Mouse (Mus musculus): ENCODE data around the gene Mbip. TPM values are rescaled to one million over a fixed set of nuclear protein-coding genes. Genes with fewer than 3 reads are reported as not detected.

Mbip gene
- polyA plus RNA-seq (2015; fragmentation: Nextera tagmentation; extraction: Ambion mirVana): 46.3 and 58.9 TPM in 2 replicates

DNA sequence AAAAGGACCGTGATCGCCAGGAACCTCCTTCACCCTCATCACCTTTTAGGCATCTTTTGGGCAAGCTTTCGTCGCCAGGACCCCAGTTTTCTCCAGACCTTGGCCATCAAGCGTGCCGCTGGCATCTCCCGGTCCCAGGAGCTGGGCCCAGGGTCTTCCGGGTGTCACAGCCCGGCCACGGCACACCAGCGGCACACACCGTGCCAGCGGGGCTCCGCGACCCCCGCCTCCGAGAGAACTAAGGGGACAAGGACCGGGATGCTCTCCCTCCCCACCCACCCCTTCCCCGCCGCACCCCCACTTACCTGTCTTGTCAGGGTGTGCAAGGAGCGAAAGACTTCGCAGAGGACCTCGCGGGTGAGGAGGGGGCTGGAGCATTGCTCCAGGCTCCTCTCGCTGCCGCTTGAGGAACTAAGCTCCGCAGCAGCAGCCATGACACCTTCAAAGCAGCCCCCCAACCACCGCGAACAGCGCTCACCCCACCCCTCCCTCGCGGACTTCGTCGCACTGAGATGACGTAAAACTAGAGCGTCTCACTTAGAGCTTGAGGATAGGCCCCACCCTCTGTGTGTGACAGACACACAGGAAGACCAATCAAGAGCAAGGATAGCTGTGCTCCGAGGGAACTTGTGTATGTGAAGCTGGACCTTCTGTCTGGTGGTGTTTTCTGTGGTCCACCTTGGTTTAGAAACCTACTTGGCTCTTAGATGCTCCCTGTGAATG, at the start of gene Mbip:
Mbip (minus strand) TSS at position 528 of the 723 bp plus-strand sequence.
- Histone ChIP-seq H3K36me3 (no peaks in the 10 kb centered on the region), H3K4me2 (peak within 1 kb of the TSS; percentile 64), H3K9me3 (no peaks in the 10 kb centered on the region), H3K4me1 (peaks cover 3% of the 10 kb centered on the region; the same call in 1 of the 2 replicates), H3K9ac (peak within 1 kb of the TSS; percentile 93), H3K27me3 (no peaks in the 10 kb centered on the region), H3K27ac (peak within 1 kb of the TSS; percentile 63), H3K4me3 (peak within 1 kb of the TSS; percentile 87)
- ATAC-seq (ENCODE audit: insufficient number of reproducible peaks, insufficient read depth, low FRiP score, low TSS enrichment, low read depth): peak; percentile 97
- WGBS: under 1% methylated on average over 37 of the region's 37 CpGs

DNA sequence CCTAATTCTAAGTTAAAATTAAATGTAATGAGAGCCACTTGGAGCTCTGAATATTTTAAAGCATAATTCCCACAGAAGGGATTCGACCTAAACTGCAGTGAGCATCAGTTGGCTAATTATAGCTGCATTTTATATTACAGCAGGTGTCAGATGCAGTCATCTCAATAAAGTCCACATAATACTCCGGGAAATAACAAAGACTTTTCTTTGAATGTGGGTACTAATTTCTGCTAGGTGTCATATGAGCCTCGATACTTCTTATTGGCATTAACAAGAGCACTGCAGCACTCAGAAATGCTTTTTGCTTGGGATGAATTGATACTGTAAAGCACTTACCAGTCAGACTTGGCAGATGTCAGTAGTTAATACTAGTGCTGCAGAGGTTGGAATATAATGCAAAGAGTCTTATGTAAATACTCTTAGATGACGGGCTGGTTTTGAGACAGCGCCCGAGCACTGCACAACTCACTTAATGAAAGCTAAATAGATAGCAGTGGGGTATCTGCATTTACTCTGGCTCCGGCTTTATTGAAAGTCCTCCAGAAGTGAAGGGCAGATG, 42.0 kb upstream of the Mbip start:
- no peak for ATAC-seq (ENCODE audit: insufficient number of reproducible peaks, insufficient read depth, low FRiP score, low TSS enrichment, low read depth)
- Histone ChIP-seq H3K27ac (no peak overlapping the region), H3K27me3 (no peaks in the 10 kb centered on the region), H3K4me1 (no peaks in the 10 kb centered on the region), H3K4me3 (no peak overlapping the region), H3K9ac (no peak overlapping the region), H3K36me3 (no peaks in the 10 kb centered on the region), H3K9me3 (no peaks in the 10 kb centered on the region), H3K4me2 (no peak overlapping the region)
- 80% methylated on average over 7 of the region's 7 CpGs for WGBS

DNA sequence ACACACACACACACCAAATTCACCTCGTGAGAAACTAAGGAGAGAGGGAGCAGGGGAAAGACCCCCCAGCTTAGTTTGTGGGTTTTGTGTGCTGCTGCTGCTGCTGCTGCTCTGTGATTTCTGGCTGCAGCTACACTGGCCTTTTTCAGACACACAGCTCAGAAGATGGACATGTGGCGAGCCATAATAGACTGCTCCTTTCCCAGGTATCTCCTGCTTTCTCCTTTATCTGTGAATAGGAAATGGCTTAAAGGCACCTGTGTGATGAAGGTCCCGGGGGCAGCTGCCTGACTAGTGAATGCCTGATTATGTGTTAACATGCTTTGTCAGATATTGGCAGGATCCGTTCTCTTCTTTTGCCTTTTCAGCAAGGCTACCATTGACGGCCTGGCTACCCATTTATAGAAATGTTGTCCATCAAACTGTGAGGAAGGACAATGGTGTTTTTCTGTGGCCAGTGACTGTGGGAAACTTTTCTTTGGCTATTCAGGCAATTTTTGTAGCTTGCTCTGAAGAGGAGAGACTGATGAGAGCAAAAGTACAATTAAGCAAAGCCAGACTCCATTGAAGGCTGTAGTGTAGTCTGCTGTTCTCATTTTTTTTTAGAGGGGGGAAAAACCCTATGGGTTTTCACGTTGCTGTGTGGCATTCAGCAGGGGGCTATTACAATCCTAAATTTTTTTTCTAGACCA, 41.4 kb upstream of the Mbip start:
- no peaks in the 10 kb centered on the region for H3K36me3 ChIP-seq
- no peak for ATAC-seq (ENCODE audit: insufficient number of reproducible peaks, insufficient read depth, low FRiP score, low TSS enrichment, low read depth)
- H3K4me3 ChIP-seq: no peak overlapping the region
- no peak overlapping the region for H3K27ac ChIP-seq
- no peaks in the 10 kb centered on the region for H3K4me1 ChIP-seq
- 59% methylated on average over 6 of the region's 6 CpGs for WGBS
- H3K9ac ChIP-seq: no peak overlapping the region
- H3K4me2 ChIP-seq: no peak overlapping the region
- no peaks in the 10 kb centered on the region for H3K27me3 ChIP-seq
- no peaks in the 10 kb centered on the region for H3K9me3 ChIP-seq

DNA sequence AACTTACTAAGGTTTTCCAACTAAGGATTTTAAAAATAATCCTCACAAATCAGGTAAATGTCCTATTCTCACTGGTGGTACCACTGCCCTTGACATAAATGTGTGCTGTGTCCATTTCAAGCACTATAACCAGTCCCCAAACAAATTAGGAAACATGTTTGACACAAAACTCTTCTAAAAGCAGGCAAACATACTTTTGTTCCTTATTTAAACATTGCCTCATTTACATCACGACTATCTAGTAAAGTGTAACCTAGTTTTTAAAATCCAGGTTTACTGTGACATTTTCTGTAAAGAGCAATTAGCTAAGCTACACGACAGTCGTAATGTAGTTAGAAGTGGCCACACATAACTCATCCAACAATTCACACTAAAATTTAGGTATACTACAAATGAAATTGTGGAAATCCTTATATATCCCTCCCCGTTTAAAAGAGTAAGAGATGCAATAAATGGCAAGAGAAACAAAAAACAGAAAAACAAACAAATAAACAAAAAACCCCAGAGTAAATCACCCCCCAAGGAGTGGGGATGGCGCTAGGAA, 851 bp downstream of the Mbip start:
- no peaks in the 10 kb centered on the region for H3K9me3 ChIP-seq
- H3K27ac ChIP-seq: peak overlapping the region; percentile 63; the same call in 1 of the 2 replicates
- H3K4me2 ChIP-seq: peak overlapping the region; percentile 64
- 0 out of 2 replicates have a peak, but pooled peaks cover 3% of the 10 kb centered on the region for H3K36me3 ChIP-seq
- no peaks in the 10 kb centered on the region for H3K27me3 ChIP-seq
- WGBS: 4% methylated on average over 5 of the region's 5 CpGs
- no peak for ATAC-seq (ENCODE audit: insufficient number of reproducible peaks, insufficient read depth, low FRiP score, low TSS enrichment, low read depth)
- H3K9ac ChIP-seq: peak overlapping the region; percentile 93
- H3K4me3 ChIP-seq: peak overlapping the region; percentile 87
- peaks cover 3% of the 10 kb centered on the region; the same call in 1 of the 2 replicates for H3K4me1 ChIP-seq

DNA sequence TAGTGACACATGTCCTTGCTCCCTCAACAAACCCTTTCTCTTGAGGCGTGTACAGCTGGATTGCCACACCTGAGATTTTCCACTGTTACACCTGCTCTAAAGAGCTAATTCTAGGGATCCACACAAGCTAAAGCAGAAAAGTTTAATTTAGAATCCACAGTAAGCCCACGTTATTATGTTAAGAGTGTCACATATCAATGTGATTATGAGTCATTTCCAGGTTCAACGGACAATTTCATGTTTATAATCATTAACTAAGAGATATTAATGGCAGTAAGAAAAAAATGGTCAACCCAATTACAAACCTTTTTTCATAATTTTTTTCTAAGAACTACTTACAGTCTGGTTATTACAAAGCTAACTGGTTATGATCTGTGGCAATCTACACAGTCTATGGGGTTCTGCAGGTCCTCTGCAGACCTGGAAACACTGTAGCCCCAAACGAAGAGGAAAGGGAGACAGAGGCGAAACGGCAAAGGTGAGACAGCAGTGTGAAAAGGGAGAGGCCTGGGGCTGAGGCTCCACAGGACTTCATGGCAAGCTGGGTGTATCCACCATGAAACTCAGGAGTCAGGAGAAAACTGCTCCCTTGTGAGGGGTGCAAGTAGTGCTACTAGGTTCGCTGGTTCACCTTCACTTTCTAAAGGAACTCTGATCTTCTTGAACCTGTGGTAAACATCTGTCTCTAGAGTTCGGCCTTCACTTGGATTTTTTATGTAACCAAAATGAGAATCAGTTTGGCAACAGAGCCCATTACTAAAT, 6.2 kb downstream of the Mbip start:
- ATAC-seq (ENCODE audit: insufficient number of reproducible peaks, insufficient read depth, low FRiP score, low TSS enrichment, low read depth): no peak
- Histone ChIP-seq H3K9me3 (no peaks in the 10 kb centered on the region), H3K4me3 (no peak overlapping the region), H3K27ac (no peak overlapping the region), H3K36me3 (peaks cover 30% of the 10 kb centered on the region), H3K4me2 (no peak overlapping the region), H3K9ac (no peak overlapping the region), H3K4me1 (no peaks in the 10 kb centered on the region), H3K27me3 (no peaks in the 10 kb centered on the region)
- WGBS: 91% methylated on average over 8 of the region's 8 CpGs

DNA sequence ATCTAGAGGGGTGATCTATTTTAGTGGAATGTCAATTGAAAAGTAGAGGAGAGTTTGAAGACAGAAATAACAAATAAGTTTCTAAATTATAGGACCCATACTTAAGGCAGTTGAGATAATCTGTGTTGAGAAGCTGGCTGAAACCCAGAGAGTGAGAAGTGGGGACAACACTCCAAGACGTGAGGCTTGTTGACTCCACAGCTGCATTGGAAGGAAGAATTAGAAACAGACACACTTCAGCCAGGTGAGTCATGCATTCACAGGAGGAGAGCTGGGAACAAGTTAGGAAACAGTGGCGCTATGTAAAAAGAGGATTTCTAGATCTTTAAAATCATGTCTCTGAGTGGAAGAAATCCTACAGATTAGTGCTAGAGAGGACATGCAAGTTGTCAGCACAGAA, 12.2 kb downstream of the Mbip start:
- Histone ChIP-seq H3K4me2 (no peak overlapping the region), H3K4me3 (no peak overlapping the region), H3K4me1 (no peaks in the 10 kb centered on the region), H3K27me3 (no peaks in the 10 kb centered on the region), H3K9ac (no peak overlapping the region), H3K9me3 (no peaks in the 10 kb centered on the region), H3K27ac (no peak overlapping the region), H3K36me3 (peaks cover 58% of the 10 kb centered on the region)
- WGBS: 79% methylated on average over 2 of the region's 2 CpGs
- ATAC-seq (ENCODE audit: insufficient number of reproducible peaks, insufficient read depth, low FRiP score, low TSS enrichment, low read depth): no peak

DNA sequence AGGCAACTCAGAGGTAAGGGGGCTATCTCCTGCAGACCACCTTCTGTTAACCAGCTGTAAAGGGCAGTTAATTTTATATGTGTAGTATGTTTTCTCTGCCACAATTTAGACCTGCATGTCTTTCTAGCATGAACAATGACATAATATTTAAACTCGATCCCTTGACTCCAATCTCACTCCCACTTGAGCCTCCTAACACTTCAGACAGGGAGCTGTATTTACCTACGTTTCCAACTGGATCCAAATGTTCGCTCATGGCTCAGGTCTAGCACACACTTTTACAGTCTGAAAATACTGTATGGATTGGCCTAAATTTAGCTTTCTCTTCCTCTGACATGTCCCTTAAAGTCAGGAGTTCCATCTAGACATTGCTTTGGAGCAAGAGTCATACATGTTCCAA, 13.2 kb downstream of the Mbip start:
- no peak overlapping the region for H3K4me2 ChIP-seq
- no peaks in the 10 kb centered on the region for H3K9me3 ChIP-seq
- H3K4me3 ChIP-seq: no peak overlapping the region
- peaks cover 65% of the 10 kb centered on the region for H3K36me3 ChIP-seq
- H3K4me1 ChIP-seq: no peaks in the 10 kb centered on the region
- WGBS: 91% methylated on average over 3 of the region's 3 CpGs
- no peaks in the 10 kb centered on the region for H3K27me3 ChIP-seq
- no peak for ATAC-seq (ENCODE audit: insufficient number of reproducible peaks, insufficient read depth, low FRiP score, low TSS enrichment, low read depth)
- no peak overlapping the region for H3K27ac ChIP-seq
- no peak overlapping the region for H3K9ac ChIP-seq

DNA sequence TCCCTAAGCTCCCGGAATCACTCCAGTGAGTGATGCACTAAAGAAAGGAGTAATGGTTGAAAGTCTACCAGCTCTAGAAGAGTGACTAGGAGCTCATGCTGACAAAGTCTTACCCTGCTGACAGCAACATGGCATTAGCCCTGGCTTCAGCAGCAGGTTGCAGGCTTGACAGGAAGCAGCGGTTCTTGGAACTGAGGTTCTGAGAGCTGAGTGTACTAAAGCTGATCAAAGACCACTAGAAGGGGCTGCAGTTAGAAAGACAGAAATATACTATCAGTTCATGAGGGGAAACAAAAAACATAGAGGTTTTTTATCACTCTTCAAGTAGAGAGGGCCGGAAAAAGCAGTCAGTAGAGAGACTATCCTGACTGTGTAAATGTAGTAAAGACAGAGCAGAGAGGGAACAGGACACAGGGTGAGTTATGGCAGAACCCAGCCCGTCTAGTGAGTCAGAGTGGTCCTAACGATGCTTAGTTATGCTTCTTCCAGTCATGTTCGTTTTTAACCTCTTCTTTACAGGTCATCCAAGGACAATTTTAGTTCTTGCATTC, 18.2 kb downstream of the Mbip start:
- Histone ChIP-seq H3K4me3 (no peak overlapping the region), H3K36me3 (peaks cover 44% of the 10 kb centered on the region), H3K27ac (no peak overlapping the region), H3K9ac (no peak overlapping the region), H3K4me2 (no peak overlapping the region), H3K27me3 (no peaks in the 10 kb centered on the region), H3K9me3 (no peaks in the 10 kb centered on the region), H3K4me1 (no peaks in the 10 kb centered on the region)
- no peak for ATAC-seq (ENCODE audit: insufficient number of reproducible peaks, insufficient read depth, low FRiP score, low TSS enrichment, low read depth)
- WGBS: 90% methylated on average over 6 of the region's 6 CpGs

DNA sequence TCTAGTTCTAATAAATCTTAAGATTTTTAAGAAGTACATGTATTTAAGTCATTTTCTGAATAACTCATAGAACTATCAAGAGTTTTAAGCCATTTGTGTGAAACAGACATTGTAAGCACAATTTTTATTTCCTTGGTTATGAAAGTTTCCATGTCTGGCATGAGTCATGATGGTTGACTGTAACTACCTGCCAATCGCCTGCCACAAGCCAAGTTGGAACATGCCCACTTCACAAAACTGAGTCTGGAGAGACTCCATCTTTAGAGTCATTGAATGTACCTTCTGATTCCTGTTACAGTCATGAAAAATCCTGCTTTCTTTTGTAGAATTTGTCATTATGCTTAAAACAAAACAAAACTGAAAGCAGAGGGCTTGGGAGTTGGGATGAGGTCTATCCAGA, 19.8 kb downstream of the Mbip start:
- H3K9ac ChIP-seq: no peak overlapping the region
- WGBS: 91% methylated on average over 1 of the region's 1 CpGs

DNA sequence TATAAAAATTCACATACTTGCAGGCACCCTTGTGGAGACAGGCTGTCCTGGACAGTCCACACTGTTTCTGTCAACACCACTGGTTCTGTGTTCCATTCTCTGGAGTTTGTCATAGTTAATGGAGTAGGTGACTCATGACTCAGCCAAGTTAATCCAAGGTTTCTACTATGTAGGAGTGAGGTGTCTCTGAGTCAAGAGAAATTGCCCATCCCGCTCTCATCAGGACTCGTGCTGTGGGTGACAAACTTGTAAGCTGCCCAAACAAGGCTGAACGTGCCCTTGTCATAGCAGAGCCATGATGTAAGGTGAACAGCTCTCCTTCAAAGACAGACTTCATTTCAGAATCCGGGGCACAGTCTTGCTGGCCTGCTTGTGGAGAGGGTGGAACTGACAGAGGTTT, 26.8 kb downstream of the Mbip start:
- Histone ChIP-seq H3K27me3 (no peaks in the 10 kb centered on the region), H3K4me2 (no peak overlapping the region), H3K4me1 (no peaks in the 10 kb centered on the region), H3K36me3 (no peaks in the 10 kb centered on the region), H3K9ac (no peak overlapping the region), H3K9me3 (no peaks in the 10 kb centered on the region), H3K27ac (no peak overlapping the region), H3K4me3 (no peak overlapping the region)
- ATAC-seq (ENCODE audit: insufficient number of reproducible peaks, insufficient read depth, low FRiP score, low TSS enrichment, low read depth): no peak
- 74% methylated on average over 4 of the region's 4 CpGs for WGBS

More for the DNA sequence above, 19.8 kb downstream of the Mbip start:
- no peak overlapping the region for H3K4me3 ChIP-seq
- H3K27ac ChIP-seq: no peak overlapping the region
- no peaks in the 10 kb centered on the region for H3K27me3 ChIP-seq
- ATAC-seq (ENCODE audit: insufficient number of reproducible peaks, insufficient read depth, low FRiP score, low TSS enrichment, low read depth): no peak
- no peaks in the 10 kb centered on the region for H3K4me1 ChIP-seq
- no peak overlapping the region for H3K4me2 ChIP-seq
- H3K9me3 ChIP-seq: no peaks in the 10 kb centered on the region
- H3K36me3 ChIP-seq: peaks cover 36% of the 10 kb centered on the region

DNA sequence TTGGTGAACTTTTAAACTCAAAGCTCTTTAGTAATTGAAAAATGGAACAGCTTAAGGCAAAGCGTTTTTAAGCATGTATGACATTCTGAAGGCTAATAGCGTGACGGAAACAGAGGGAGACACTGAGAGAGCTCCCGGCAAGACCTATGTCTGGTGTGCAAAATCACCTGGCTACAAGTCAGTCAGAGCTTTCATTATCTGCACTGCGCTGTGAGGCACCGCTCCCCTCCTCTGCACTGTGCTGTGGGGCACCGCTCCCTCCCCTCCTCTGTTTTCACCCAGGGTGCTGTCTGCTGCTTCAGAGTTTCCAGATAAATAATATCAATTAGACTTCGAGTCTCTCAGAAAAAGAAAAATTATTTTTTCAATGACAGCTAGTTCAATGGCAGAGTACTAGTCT, 27.6 kb downstream of the Mbip start:
- Histone ChIP-seq H3K4me3 (no peak overlapping the region), H3K4me2 (no peak overlapping the region), H3K36me3 (no peaks in the 10 kb centered on the region), H3K4me1 (no peaks in the 10 kb centered on the region), H3K27ac (no peak overlapping the region), H3K9me3 (no peaks in the 10 kb centered on the region), H3K9ac (no peak overlapping the region), H3K27me3 (no peaks in the 10 kb centered on the region)
- ATAC-seq (ENCODE audit: insufficient number of reproducible peaks, insufficient read depth, low FRiP score, low TSS enrichment, low read depth): no peak
- 76% methylated on average over 8 of the region's 8 CpGs for WGBS
